Mouse (Mus musculus) myocyte (in vitro differentiated cells): ENCODE results near the gene Atn1.

Experiments
- MAX ChIP-seq: IDR thresholded peaks from one replicate; pipeline ENCODE4 v1.6.1; 2011; ENCODE audit warnings: low read depth, mild to moderate bottlenecking, control low read depth
- USF1 ChIP-seq: IDR thresholded peaks from one replicate; pipeline ENCODE4 v1.6.1; 2011; ENCODE audit warnings: low read depth, mild to moderate bottlenecking, control low read depth, moderate library complexity

DNA sequence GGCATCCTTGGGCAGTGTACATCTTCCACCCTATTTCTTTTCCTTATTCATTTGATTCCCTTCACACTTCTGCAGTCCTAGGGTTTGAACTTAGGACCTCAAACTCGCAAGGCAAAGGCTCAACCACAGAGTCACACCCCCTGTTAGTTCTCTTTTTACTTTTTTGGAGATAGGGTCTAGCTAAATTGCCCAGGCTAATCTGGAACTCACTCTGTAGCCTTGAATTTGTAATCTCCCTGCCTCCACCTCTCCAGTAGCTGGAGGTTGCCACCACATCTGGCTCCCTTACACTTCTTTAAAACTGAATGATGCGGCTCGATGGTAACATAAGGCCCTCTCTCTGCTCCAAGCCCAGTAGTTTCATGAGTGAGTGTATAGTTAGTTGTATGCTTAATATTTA lies 21.9 kb downstream of the Atn1 start:
- TF ChIP-seq MAX = no peak
- no peak for TF ChIP-seq USF1
